Mouse (Mus musculus) hindbrain, embryonic 11.5 days (tissue): ENCODE measurements at regions not wholly inside any gene's neighbourhood (a gene's known extent, or its start where the extent isn't known, plus 50 kb on each side); places are given as distances from the start of the nearest gene placed in this dataset.

Experiments used
- ATAC-seq: fragments of 200-750 bp; cut with Nextera tagmentation; 2 replicates; pipeline ENCODE4 v1.8.0; 2017; ENCODE audit warnings: mild to moderate bottlenecking, moderate TSS enrichment, moderate library complexity; ENCODE audit not compliant: low FRiP score
- DNase-seq: peaks from one replicate; pipeline ENCODE4 v3.0.0-alpha.2; 2015; ENCODE audit warnings: low spot score
- H3K27ac ChIP-seq: fragments of 300-500 bp; sonication (generic); 2 replicates; pipeline ENCODE4 v1.5.1; 2014; ENCODE audit warnings: mild to moderate bottlenecking, low read depth, low read length
- H3K27me3 ChIP-seq: fragments of 300-500 bp; sonication (generic); 2 replicates; pipeline ENCODE4 v1.6.1; 2014; ENCODE audit warnings: mild to moderate bottlenecking, low read length, moderate library complexity, mixed read lengths; ENCODE audit not compliant: control insufficient read depth, insufficient read depth
- H3K36me3 ChIP-seq: fragments of 300-500 bp; sonication (generic); 2 replicates; pipeline ENCODE4 v1.6.1; 2014; ENCODE audit warnings: mild to moderate bottlenecking, low read length, moderate library complexity, mixed read lengths; ENCODE audit not compliant: control insufficient read depth, insufficient read depth
- H3K4me1 ChIP-seq: fragments of 300-500 bp; sonication (generic); replicated peaks from 2 replicates; pipeline ENCODE4 v1.6.1; 2014; ENCODE audit warnings: low read length, mixed read lengths; ENCODE audit not compliant: control insufficient read depth, insufficient read depth
- H3K4me2 ChIP-seq: fragments of 300-500 bp; sonication (generic); replicated peaks from 2 replicates; pipeline ENCODE4 v1.6.1; 2014; ENCODE audit warnings: mild to moderate bottlenecking, low read depth, low read length
- H3K4me3 ChIP-seq: fragments of 300-500 bp; sonication (generic); 2 replicates; pipeline ENCODE4 v1.5.1; 2014; ENCODE audit warnings: low read depth, low read length
- H3K9ac ChIP-seq: fragments of 300-500 bp; sonication (generic); 2 replicates; pipeline ENCODE4 v1.6.1; 2014; ENCODE audit warnings: low read depth, low read length
- H3K9me3 ChIP-seq: fragments of 300-500 bp; sonication (generic); 2 replicates; pipeline ENCODE4 v1.6.1; 2016; ENCODE audit warnings: low read length; ENCODE audit not compliant: control insufficient read depth
- WGBS: fragments of 180-500 bp; shearing (Covaris S2); extraction: QIAGEN DNeasy Blood & Tissue Kit; methylation state at CpG from one replicate; pipeline ENCODE4 v1.1.7; 2014; 5-methylcytosine and 5-hydroxymethylcytosine counted together

DNA sequence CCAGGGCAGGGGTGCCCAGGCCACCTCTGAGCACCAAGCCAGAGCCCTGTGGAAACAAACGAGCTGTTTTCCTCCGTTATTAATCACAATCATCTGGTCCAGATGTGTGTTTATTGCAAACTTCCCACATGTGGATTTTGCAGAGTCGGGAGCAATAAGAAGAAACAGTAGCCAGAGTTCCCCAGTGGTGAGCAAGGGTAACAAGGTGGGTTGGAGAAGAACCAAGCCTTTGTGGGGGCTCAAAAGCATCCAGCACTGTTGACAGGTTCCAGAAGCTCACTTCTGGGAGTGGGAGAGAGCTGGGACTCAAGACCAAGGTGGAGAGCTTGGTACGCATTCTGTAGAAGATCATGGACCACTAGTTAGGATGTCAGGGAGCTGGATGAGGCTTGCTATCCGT is 63.6 kb downstream of the Hif1an start:
- WGBS: 74% methylated on average over 5 of the region's 5 CpGs
- Histone ChIP-seq H3K9ac (no peak overlapping the region), H3K9me3 (no peaks in the 10 kb centered on the region), H3K4me2 (no peak overlapping the region), H3K4me3 (no peak overlapping the region), H3K36me3 (no peaks in the 10 kb centered on the region), H3K27ac (no peak overlapping the region), H3K27me3 (no peaks in the 10 kb centered on the region), H3K4me1 (no peaks in the 10 kb centered on the region)
- ATAC-seq (no peak), DNase-seq (no peak)

DNA sequence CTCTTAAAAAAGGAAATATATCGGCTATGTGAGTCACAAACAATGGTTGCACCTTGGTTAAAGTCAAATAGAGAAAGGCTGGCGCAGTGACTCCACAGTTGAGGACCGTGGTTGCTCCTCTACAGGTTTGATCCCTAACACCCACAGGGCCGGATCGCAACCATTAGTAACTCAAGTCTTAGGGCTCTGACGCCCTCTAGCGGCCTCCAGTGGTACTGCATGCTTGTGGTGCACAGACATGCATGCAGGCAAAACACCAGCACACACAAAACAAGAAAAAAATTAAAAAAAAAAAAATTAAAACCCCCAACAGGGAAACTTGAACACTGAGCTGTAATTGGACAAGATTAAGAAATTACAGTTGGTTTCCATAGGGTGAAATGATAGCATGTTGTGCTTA is 67.1 kb downstream of the Hif1an start:
- DNase-seq (no peak), ATAC-seq (no peak)
- 66% methylated on average over 7 of the region's 7 CpGs for WGBS

GRCm38 (mm10) chr19:44631356-44632007 is 68.8 kb downstream of the Hif1an start:
- Histone ChIP-seq H3K27me3 (no peaks in the 10 kb centered on the region), H3K4me2 (no peak overlapping the region), H3K4me3 (no peak overlapping the region), H3K4me1 (no peaks in the 10 kb centered on the region), H3K36me3 (no peaks in the 10 kb centered on the region), H3K9ac (no peak overlapping the region), H3K9me3 (no peaks in the 10 kb centered on the region), H3K27ac (no peak overlapping the region)
- WGBS: 82% methylated on average over 19 of the region's 19 CpGs
- DNase-seq (no peak), ATAC-seq (no peak)

More for the DNA sequence above, 67.1 kb downstream of the Hif1an start:
- Histone ChIP-seq H3K9me3 (no peaks in the 10 kb centered on the region), H3K27ac (no peak overlapping the region), H3K9ac (no peak overlapping the region), H3K4me1 (no peaks in the 10 kb centered on the region), H3K36me3 (no peaks in the 10 kb centered on the region), H3K27me3 (no peaks in the 10 kb centered on the region), H3K4me2 (no peak overlapping the region), H3K4me3 (no peak overlapping the region)

DNA sequence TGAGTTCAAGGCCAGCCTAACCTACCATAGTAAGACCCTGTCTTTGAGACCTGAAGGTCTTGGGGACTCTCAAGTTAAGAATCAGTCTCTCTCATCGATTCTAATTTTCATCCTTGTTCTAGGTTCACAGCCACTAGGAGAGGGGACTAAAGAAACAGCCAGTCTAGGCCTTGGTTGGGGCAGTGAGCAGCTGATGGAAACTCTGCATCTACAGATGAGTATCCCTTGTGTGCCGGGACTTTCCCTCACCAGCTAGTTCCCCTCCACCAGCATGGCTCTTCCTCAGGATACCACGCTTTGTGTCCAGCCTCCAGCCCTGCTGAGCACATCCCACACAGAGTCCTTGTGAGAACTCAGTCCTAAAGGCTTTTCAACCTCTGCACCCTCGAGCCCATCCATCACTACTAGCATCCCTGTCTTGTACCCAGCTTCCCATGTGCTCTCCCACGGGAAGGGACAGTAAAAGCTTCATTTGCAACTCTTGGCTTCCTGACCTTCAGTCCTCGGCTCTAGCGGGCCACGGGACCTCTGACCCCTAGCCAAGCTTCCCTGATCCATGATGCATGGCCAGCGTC is 74.6 kb downstream of the Hif1an start:
- Histone ChIP-seq H3K27me3 (peaks cover 7% of the 10 kb centered on the region; the same call in 1 of the 2 replicates), H3K4me3 (no peak overlapping the region), H3K36me3 (no peaks in the 10 kb centered on the region), H3K9me3 (no peaks in the 10 kb centered on the region), H3K27ac (no peak overlapping the region), H3K4me2 (no peak overlapping the region), H3K4me1 (peaks cover 4% of the 10 kb centered on the region; the same call in 1 of the 2 replicates), H3K9ac (no peak overlapping the region)
- WGBS: 45% methylated on average over 9 of the region's 9 CpGs
- DNase-seq (no peak), ATAC-seq (no peak)

DNA sequence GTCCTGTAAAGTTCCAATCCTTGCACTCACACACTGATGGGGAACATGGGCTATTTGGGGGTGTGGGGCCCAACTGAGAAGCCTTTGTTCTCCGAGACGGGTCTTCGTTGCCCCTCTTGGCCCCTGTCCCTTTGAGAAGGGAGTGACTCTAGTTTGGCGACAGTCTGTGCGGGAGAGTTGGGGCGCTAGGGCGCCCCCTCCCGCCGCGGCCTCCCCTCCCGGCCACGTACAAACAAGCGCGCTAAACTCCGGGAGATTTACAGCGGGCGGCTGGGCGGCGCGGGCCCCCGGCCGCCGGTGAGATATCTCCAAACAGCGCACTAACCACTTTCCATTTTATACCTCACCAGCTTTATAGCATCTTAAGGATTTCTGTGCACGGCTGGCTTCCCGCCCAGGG is 77.4 kb downstream of the Hif1an start:
- H3K4me2 ChIP-seq: peak overlapping the region; percentile 57
- H3K9me3 ChIP-seq: no peaks in the 10 kb centered on the region
- H3K4me1 ChIP-seq: peaks cover 4% of the 10 kb centered on the region; the same call in 1 of the 2 replicates
- no peak for ATAC-seq
- peak overlapping the region; percentile 44; the same call in 1 of the 2 replicates for H3K9ac ChIP-seq
- no peak overlapping the region for H3K27ac ChIP-seq
- peaks cover 10% of the 10 kb centered on the region for H3K27me3 ChIP-seq
- peak overlapping the region; percentile 28 for H3K4me3 ChIP-seq
- under 1% methylated on average over 25 of the region's 26 CpGs for WGBS
- peak; percentile 45 for DNase-seq
- no peaks in the 10 kb centered on the region for H3K36me3 ChIP-seq

GRCm38 (mm10) chr19:44640551-44640950 is 77.9 kb downstream of the Hif1an start:
- Histone ChIP-seq H3K27me3 (peaks cover 10% of the 10 kb centered on the region), H3K4me3 (peak overlapping the region; percentile 28), H3K9ac (peak overlapping the region; percentile 44; the same call in 1 of the 2 replicates), H3K4me2 (peak overlapping the region; percentile 57), H3K9me3 (no peaks in the 10 kb centered on the region), H3K4me1 (peaks cover 4% of the 10 kb centered on the region; the same call in 1 of the 2 replicates), H3K27ac (no peak overlapping the region), H3K36me3 (no peaks in the 10 kb centered on the region)
- ATAC-seq (no peak), DNase-seq (no peak)
- 0% methylated on average over 1 of the region's 1 CpGs for WGBS

DNA sequence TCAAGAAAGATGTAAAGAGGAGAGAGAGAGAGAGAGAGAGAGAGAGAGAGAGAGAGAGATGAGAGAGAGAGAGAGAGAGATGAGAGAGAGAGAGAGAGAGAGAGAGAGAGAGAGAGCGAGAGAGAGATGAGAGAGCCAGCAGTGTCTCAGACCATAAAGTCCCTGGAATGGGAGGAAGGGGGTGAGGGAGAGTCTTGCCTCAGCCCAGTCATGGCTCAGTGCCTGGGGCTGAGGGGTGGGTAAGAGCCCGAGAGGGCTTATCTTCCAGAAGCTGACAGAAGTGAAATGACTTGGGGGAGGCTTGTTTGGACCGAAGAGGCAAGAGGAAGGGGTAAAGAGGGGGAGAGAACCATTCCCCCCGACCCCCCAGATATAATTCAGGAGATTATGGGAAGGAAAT is 79.6 kb downstream of the Hif1an start:
- 51% methylated on average over 3 of the region's 4 CpGs for WGBS
- H3K27me3 ChIP-seq: peaks cover 10% of the 10 kb centered on the region

DNA sequence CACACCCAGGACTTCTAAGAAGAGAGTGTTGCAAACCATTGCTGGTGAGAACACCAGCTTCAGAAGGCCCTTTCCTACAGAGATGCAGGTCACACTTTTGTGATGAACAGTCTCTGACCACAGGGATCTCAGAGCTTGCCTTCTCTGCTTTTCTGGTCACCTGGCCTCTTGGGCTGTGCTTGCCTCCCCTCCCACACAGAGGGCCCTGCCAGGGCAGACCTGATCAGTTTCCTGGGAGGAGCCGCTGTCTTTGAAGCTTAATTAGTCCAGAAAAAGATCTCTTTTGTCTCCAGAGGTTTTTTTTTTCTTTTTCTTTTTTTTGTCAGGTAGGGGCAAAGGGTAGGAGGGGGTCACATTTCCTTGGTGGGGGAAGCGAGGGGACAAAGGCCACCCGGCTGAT is 81.7 kb downstream of the Hif1an start:
- DNase-seq (no peak), ATAC-seq (no peak)
- Histone ChIP-seq H3K4me2 (no peak overlapping the region), H3K27ac (no peak overlapping the region), H3K27me3 (peaks cover 12% of the 10 kb centered on the region), H3K9ac (no peak overlapping the region), H3K36me3 (no peaks in the 10 kb centered on the region), H3K4me3 (no peak overlapping the region), H3K4me1 (peaks cover 4% of the 10 kb centered on the region; the same call in 1 of the 2 replicates), H3K9me3 (no peaks in the 10 kb centered on the region)
- 46% methylated on average over 3 of the region's 3 CpGs for WGBS

More for the DNA sequence above, 79.6 kb downstream of the Hif1an start:
- Histone ChIP-seq H3K4me2 (no peak overlapping the region), H3K36me3 (no peaks in the 10 kb centered on the region), H3K4me3 (no peak overlapping the region), H3K27ac (no peak overlapping the region), H3K9me3 (no peaks in the 10 kb centered on the region), H3K9ac (no peak overlapping the region), H3K4me1 (peaks cover 4% of the 10 kb centered on the region; the same call in 1 of the 2 replicates)
- ATAC-seq (no peak), DNase-seq (no peak)

- H3K4me2 ChIP-seq: no peak overlapping the region
- ATAC-seq (no peak), DNase-seq (no peak)
- no peak overlapping the region for H3K27ac ChIP-seq
- H3K36me3 ChIP-seq: no peaks in the 10 kb centered on the region
- H3K9me3 ChIP-seq: no peaks in the 10 kb centered on the region
- no peak overlapping the region for H3K4me3 ChIP-seq
- peaks cover 3% of the 10 kb centered on the region; the same call in 1 of the 2 replicates for H3K4me1 ChIP-seq
- 59% methylated on average over 4 of the region's 4 CpGs for WGBS
- H3K9ac ChIP-seq: no peak overlapping the region
- H3K27me3 ChIP-seq: peaks cover 13% of the 10 kb centered on the region
Measured at GRCm38 (mm10) chr19:44644929-44645328, 82.3 kb downstream of the Hif1an start.
